Mouse (Mus musculus): ENCODE results near the gene Nab1. TPM values are rescaled to one million over a fixed set of nuclear protein-coding genes. Genes with fewer than 3 reads are reported as not detected.

The Nab1 gene
- polyA plus RNA-seq, 1 experiment, result 9.8 TPM

DNA sequence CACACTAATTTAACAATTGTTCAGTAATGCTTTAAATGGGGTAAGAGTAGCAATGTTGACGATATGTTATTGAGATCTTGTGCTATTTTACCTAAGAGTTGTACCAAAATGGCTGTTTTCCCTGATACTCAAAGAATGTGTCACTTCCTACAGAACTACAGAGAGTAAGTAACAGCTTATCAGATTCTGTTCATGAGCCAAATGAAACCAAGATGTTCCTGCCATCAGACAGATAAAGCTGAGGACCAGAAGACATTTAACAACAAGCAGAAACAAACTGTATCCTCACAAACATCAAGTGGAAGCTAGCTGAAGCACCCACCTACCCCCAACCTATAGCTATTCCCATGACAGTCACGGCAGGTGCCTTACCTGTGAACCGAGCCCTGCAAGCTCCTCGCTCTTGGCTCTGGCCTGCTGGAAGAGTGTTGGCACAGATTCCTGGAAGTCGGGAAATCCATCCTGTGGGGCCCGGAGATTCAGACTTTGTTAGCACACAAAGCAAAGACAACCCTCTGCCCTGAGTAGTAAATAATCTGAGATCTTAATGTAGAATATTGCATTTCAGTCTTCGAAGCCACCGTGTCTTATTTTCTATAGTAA, 33.9 kb downstream of the Nab1 start:
- H3ac ChIP-seq (ENCODE audit: control insufficient read depth, insufficient read length), result no peak overlapping the region
- peaks cover 32% of the 10 kb centered on the region for H3K36me3 ChIP-seq (ENCODE audit: control insufficient read depth, insufficient read depth)
- no peaks in the 10 kb centered on the region for H3K27me3 ChIP-seq (ENCODE audit: control insufficient read depth, insufficient read depth, insufficient read length)
- no peak overlapping the region for H3K4me2 ChIP-seq (ENCODE audit: low read depth)
- TF ChIP-seq MYOG (IDR thresholded peaks at IDR 0.05; ENCODE audit: control insufficient read depth in 1 of 3, insufficient read depth in 1 of 3, insufficient read length in 2 of 3, low read depth in 2 of 3), result no peak
- no peak for TF ChIP-seq TCF12 (IDR thresholded peaks at IDR 0.05; ENCODE audit: insufficient read depth, poor library complexity, severe bottlenecking)
- no peak for TF ChIP-seq MYOD1 (IDR thresholded peaks at IDR 0.05; ENCODE audit: control insufficient read depth in 1 of 3, insufficient read length in 2 of 3, low read depth in 2 of 3)
- TF ChIP-seq CEBPB (IDR thresholded peaks at IDR 0.05; ENCODE audit: insufficient read depth, poor library complexity, severe bottlenecking), result no peak
- no peak for TF ChIP-seq USF1 (IDR thresholded peaks at IDR 0.05; ENCODE audit: low read depth)
- no peak for TF ChIP-seq POLR2AphosphoS2 (IDR thresholded peaks at IDR 0.05; ENCODE audit: insufficient read length, low read depth)
- H3K4me3 ChIP-seq, result no peak overlapping the region
- no peaks in the 10 kb centered on the region for H3K79me2 ChIP-seq (ENCODE audit: control insufficient read depth, insufficient read depth)

DNA sequence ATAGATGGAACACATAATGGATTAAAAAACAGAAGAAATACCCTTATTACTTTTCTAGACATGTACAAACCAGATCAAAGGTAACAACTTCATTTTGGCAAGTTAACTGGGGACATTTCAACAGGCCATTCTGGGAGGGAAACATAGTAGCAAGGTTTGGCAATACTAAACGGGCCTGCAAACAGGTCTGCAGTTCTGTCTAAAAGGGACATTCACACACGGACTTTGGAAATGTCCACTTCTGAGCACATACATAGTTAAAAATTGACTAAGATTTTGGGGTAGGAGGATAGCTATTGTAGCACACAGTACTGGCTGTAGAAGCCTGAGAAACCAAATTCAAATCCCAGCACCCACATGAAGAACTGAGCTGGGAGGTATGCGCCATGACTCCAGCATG, 34.6 kb downstream of the Nab1 start:
- H3ac ChIP-seq (ENCODE audit: control insufficient read depth, insufficient read length), result no peak overlapping the region
- no peaks in the 10 kb centered on the region for H3K27me3 ChIP-seq (ENCODE audit: control insufficient read depth, insufficient read depth, insufficient read length)
- H3K4me2 ChIP-seq (ENCODE audit: low read depth), result no peak overlapping the region
- no peak overlapping the region for H3K4me3 ChIP-seq
- no peak for TF ChIP-seq MAX (IDR thresholded peaks at IDR 0.05; ENCODE audit: low read depth)
- TF ChIP-seq TCF3 (IDR thresholded peaks at IDR 0.05; ENCODE audit: insufficient read length, low read depth), result no peak
- no peak for TF ChIP-seq POLR2AphosphoS2 (IDR thresholded peaks at IDR 0.05; ENCODE audit: insufficient read length, low read depth)
- TF ChIP-seq MYOD1 (IDR thresholded peaks at IDR 0.05; ENCODE audit: control insufficient read depth in 1 of 3, insufficient read length in 2 of 3, low read depth in 2 of 3), result no peak
- no peak for TF ChIP-seq USF1 (IDR thresholded peaks at IDR 0.05; ENCODE audit: low read depth)
- no peak for TF ChIP-seq E2F4 (IDR thresholded peaks at IDR 0.05; ENCODE audit: insufficient read depth)
- TF ChIP-seq CEBPB (IDR thresholded peaks at IDR 0.05; ENCODE audit: insufficient read depth, poor library complexity, severe bottlenecking), result no peak
- no peaks in the 10 kb centered on the region for H3K79me2 ChIP-seq (ENCODE audit: control insufficient read depth, insufficient read depth)
- peaks cover 33% of the 10 kb centered on the region for H3K36me3 ChIP-seq (ENCODE audit: control insufficient read depth, insufficient read depth)

DNA sequence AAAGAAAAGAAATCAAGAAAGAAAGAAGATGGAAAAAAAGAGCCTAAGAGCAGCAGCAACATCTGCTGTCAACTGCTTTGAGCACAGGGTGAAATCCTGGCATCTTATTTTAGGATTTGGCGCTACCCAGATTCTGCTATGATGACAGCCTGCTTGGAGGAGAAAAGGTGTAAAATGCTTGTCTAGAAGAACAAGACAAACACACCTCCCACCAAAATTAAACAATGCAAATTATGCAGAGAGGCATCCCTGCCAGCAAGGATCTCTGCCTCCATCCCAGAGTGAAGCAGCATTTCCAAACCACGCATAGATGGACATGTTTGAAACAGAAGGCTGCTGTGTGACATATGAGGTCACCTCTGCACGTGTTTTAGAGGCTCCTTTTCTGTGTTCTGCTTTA, 35.2 kb downstream of the Nab1 start:
- no peaks in the 10 kb centered on the region for H3K79me2 ChIP-seq (ENCODE audit: control insufficient read depth, insufficient read depth)
- H3K4me2 ChIP-seq (ENCODE audit: low read depth), result no peak overlapping the region
- H3K4me3 ChIP-seq, result no peak overlapping the region
- no peaks in the 10 kb centered on the region for H3K27me3 ChIP-seq (ENCODE audit: control insufficient read depth, insufficient read depth, insufficient read length)
- no peak overlapping the region for H3ac ChIP-seq (ENCODE audit: control insufficient read depth, insufficient read length)
- TF ChIP-seq TCF3 (IDR thresholded peaks at IDR 0.05; ENCODE audit: insufficient read length, low read depth) (no peak), MYOD1 (IDR thresholded peaks at IDR 0.05; ENCODE audit: control insufficient read depth in 1 of 3, insufficient read length in 2 of 3, low read depth in 2 of 3) (no peak), E2F4 (IDR thresholded peaks at IDR 0.05; ENCODE audit: insufficient read depth) (no peak)
- H3K36me3 ChIP-seq (ENCODE audit: control insufficient read depth, insufficient read depth), result peaks cover 33% of the 10 kb centered on the region

DNA sequence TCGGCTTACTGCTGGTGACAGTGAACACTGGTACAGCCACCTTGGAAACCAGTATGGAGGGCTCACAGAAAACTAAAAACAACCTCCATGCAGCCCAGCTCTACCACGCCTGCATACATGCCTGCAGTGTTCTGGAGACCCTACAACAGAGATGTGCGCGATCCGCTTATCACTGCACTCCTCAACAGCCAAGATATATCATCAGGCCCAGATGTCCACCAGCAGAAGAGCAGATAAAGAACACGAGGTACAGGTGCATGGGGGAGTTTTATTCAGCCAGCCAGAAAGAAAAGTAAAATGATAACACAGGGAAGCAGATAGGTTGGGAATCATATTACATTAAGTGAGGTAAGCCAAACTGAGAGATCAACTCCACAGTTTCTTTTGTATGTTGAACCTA, 37.2 kb downstream of the Nab1 start:
- Histone ChIP-seq H3K4me2 (ENCODE audit: low read depth) (no peak overlapping the region), H3K36me3 (ENCODE audit: control insufficient read depth, insufficient read depth) (peaks cover 38% of the 10 kb centered on the region)

DNA sequence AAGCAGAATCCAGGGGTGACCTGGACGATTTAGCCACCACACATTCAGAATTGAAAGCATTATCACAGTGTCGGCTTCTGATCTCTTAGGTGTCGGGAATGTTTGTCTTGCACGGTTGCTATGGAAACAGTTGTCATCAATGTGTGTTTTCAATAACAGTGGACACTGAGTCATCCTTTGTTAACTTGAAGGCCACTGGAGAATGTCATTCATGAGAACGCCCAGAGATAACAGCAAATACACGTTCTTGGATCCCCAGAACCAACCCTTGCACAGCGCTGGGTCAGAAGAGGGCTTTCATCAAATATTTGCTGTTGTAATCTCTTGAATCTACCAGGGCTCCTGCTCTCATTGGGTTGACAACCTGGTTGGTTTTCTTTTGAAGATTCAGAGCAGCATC, 43.9 kb downstream of the Nab1 start:
- TF ChIP-seq E2F4 (IDR thresholded peaks at IDR 0.05; ENCODE audit: insufficient read depth), result no peak
- TF ChIP-seq POLR2A (IDR thresholded peaks at IDR 0.05; ENCODE audit: insufficient read length, low read depth), result no peak
- no peak for TF ChIP-seq CEBPB (IDR thresholded peaks at IDR 0.05; ENCODE audit: insufficient read depth, poor library complexity, severe bottlenecking)
- TF ChIP-seq USF1 (IDR thresholded peaks at IDR 0.05; ENCODE audit: low read depth), result no peak
- no peak for TF ChIP-seq MYOG (IDR thresholded peaks at IDR 0.05; ENCODE audit: control insufficient read depth in 1 of 3, insufficient read depth in 1 of 3, insufficient read length in 2 of 3, low read depth in 2 of 3)
- no peak for TF ChIP-seq MYOD1 (IDR thresholded peaks at IDR 0.05; ENCODE audit: control insufficient read depth in 1 of 3, insufficient read length in 2 of 3, low read depth in 2 of 3)
- no peak for TF ChIP-seq REST (IDR thresholded peaks at IDR 0.05; ENCODE audit: insufficient read depth, insufficient read length)
- H3K79me2 ChIP-seq (ENCODE audit: control insufficient read depth, insufficient read depth), result no peaks in the 10 kb centered on the region
- no peak overlapping the region for H3ac ChIP-seq (ENCODE audit: control insufficient read depth, insufficient read length)
- no peaks in the 10 kb centered on the region for H3K27me3 ChIP-seq (ENCODE audit: control insufficient read depth, insufficient read depth, insufficient read length)
- H3K4me3 ChIP-seq, result no peak overlapping the region
- peaks cover 10% of the 10 kb centered on the region for H3K36me3 ChIP-seq (ENCODE audit: control insufficient read depth, insufficient read depth)
- H3K4me2 ChIP-seq (ENCODE audit: low read depth), result no peak overlapping the region

More for the DNA sequence above, 37.2 kb downstream of the Nab1 start:
- no peak overlapping the region for H3ac ChIP-seq (ENCODE audit: control insufficient read depth, insufficient read length)
- TF ChIP-seq POLR2AphosphoS2 (IDR thresholded peaks at IDR 0.05; ENCODE audit: insufficient read length, low read depth) (no peak), MAX (IDR thresholded peaks at IDR 0.05; ENCODE audit: low read depth) (no peak), MYOD1 (IDR thresholded peaks at IDR 0.05; ENCODE audit: control insufficient read depth in 1 of 3, insufficient read length in 2 of 3, low read depth in 2 of 3) (no peak), TCF3 (IDR thresholded peaks at IDR 0.05; ENCODE audit: insufficient read length, low read depth) (no peak), E2F4 (IDR thresholded peaks at IDR 0.05; ENCODE audit: insufficient read depth) (no peak), TCF12 (IDR thresholded peaks at IDR 0.05; ENCODE audit: insufficient read depth, poor library complexity, severe bottlenecking) (no peak), CEBPB (IDR thresholded peaks at IDR 0.05; ENCODE audit: insufficient read depth, poor library complexity, severe bottlenecking) (no peak), USF1 (IDR thresholded peaks at IDR 0.05; ENCODE audit: low read depth) (no peak), POLR2A (IDR thresholded peaks at IDR 0.05; ENCODE audit: insufficient read length, low read depth) (no peak), REST (IDR thresholded peaks at IDR 0.05; ENCODE audit: insufficient read depth, insufficient read length) (no peak), SRF (IDR thresholded peaks at IDR 0.05; ENCODE audit: control insufficient read depth, insufficient read length, low read depth) (no peak), MYOG (IDR thresholded peaks at IDR 0.05; ENCODE audit: control insufficient read depth in 1 of 3, insufficient read depth in 1 of 3, insufficient read length in 2 of 3, low read depth in 2 of 3) (no peak)
- H3K4me3 ChIP-seq, result no peak overlapping the region
- no peaks in the 10 kb centered on the region for H3K79me2 ChIP-seq (ENCODE audit: control insufficient read depth, insufficient read depth)
- H3K27me3 ChIP-seq (ENCODE audit: control insufficient read depth, insufficient read depth, insufficient read length), result no peaks in the 10 kb centered on the region

Measured in myocyte (in vitro differentiated cells).